Mouse (Mus musculus) hindbrain, embryonic 11.5 days (tissue): ENCODE measurements around the gene Cdkl4. TPM values are rescaled to one million over a fixed set of nuclear protein-coding genes. Genes with fewer than 3 reads are reported as not detected.

Source experiments
- ATAC-seq: fragments of 200-750 bp; cut with Nextera tagmentation; 2 replicates; pipeline ENCODE4 v1.8.0; 2017; ENCODE audit warnings: mild to moderate bottlenecking, moderate TSS enrichment, moderate library complexity; ENCODE audit not compliant: low FRiP score
- DNase-seq: peaks from one replicate; pipeline ENCODE4 v3.0.0-alpha.2; 2015; ENCODE audit warnings: low spot score
- H3K27ac ChIP-seq: fragments of 300-500 bp; sonication (generic); 2 replicates; pipeline ENCODE4 v1.5.1; 2014; ENCODE audit warnings: mild to moderate bottlenecking, low read depth, low read length
- H3K27me3 ChIP-seq: fragments of 300-500 bp; sonication (generic); 2 replicates; pipeline ENCODE4 v1.6.1; 2014; ENCODE audit warnings: mild to moderate bottlenecking, low read length, moderate library complexity, mixed read lengths; ENCODE audit not compliant: control insufficient read depth, insufficient read depth
- H3K36me3 ChIP-seq: fragments of 300-500 bp; sonication (generic); 2 replicates; pipeline ENCODE4 v1.6.1; 2014; ENCODE audit warnings: mild to moderate bottlenecking, low read length, moderate library complexity, mixed read lengths; ENCODE audit not compliant: control insufficient read depth, insufficient read depth
- H3K4me1 ChIP-seq: fragments of 300-500 bp; sonication (generic); replicated peaks from 2 replicates; pipeline ENCODE4 v1.6.1; 2014; ENCODE audit warnings: low read length, mixed read lengths; ENCODE audit not compliant: control insufficient read depth, insufficient read depth
- H3K4me2 ChIP-seq: fragments of 300-500 bp; sonication (generic); replicated peaks from 2 replicates; pipeline ENCODE4 v1.6.1; 2014; ENCODE audit warnings: mild to moderate bottlenecking, low read depth, low read length
- H3K4me3 ChIP-seq: fragments of 300-500 bp; sonication (generic); 2 replicates; pipeline ENCODE4 v1.5.1; 2014; ENCODE audit warnings: low read depth, low read length
- H3K9ac ChIP-seq: fragments of 300-500 bp; sonication (generic); 2 replicates; pipeline ENCODE4 v1.6.1; 2014; ENCODE audit warnings: low read depth, low read length
- H3K9me3 ChIP-seq: fragments of 300-500 bp; sonication (generic); 2 replicates; pipeline ENCODE4 v1.6.1; 2016; ENCODE audit warnings: low read length; ENCODE audit not compliant: control insufficient read depth
- WGBS: fragments of 180-500 bp; shearing (Covaris S2); extraction: QIAGEN DNeasy Blood & Tissue Kit; methylation state at CpG from one replicate; pipeline ENCODE4 v1.1.7; 2014; 5-methylcytosine and 5-hydroxymethylcytosine counted together
- polyA plus RNA-seq: library from polyadenylated mRNA; unstranded; fragments of >200 nt; fragmentation: Nextera tagmentation; extraction: Ambion mirVana; gene quantifications from 2 replicates; pipeline ENCODE4 v1.2.1, GENCODE M21; 2014

Gene Cdkl4
- polyA plus RNA-seq, 1 experiment from 2014 or later: 5.6 TPM

DNA sequence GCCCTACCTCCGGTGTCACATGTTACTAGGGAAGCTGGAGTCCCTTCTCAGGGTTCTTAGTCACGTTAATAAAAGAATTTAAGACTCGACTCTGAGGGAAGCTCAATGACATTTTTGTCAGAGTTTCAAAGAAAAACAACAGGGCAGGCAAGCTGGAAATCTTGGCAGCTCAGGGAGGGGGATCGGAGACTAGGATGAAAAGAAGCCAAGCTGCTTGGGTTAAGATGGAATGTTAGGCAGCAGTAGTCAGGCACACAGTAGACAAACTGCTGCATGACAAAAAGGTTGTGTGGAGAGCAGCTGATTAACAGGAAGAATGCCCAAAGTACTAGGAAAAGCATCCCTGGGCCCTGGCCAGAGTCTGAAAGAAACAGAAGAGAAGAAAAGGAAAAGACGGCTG, 87.4 kb downstream of the Cdkl4 start:
- 70% methylated on average over 5 of the region's 5 CpGs for WGBS
- no peaks in the 10 kb centered on the region for H3K36me3 ChIP-seq
- H3K4me2 ChIP-seq: no peak overlapping the region
- H3K4me1 ChIP-seq: no peaks in the 10 kb centered on the region
- H3K27ac ChIP-seq: no peak overlapping the region
- ATAC-seq (no peak), DNase-seq (no peak)
- H3K9me3 ChIP-seq: no peaks in the 10 kb centered on the region
- no peak overlapping the region for H3K9ac ChIP-seq
- H3K27me3 ChIP-seq: no peaks in the 10 kb centered on the region
- H3K4me3 ChIP-seq: no peak overlapping the region

- no peak for DNase-seq
- WGBS: 87% methylated on average over 3 of the region's 3 CpGs
These were observed 88.7 kb downstream of the Cdkl4 start for GRCm38 (mm10) chr17:80488918-80489317.

DNA sequence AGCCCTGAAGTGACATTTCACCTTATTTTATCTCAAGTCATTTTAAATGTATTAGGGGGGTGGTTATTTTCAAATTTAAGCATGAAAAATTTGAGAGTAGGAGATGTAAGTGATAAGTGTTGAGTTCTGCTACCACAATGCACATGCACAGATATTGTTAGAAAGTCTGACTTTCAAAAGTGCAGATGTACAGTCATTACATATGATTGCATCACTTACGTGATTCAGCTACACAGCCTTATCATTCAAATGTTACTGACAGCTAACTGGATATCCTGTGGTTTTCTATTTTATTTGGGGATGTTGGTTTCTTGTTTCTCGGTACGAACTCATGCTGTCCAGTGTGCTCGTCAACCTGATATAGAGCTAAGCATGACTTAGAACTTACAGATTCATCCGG, 92.5 kb downstream of the Cdkl4 start:
- H3K4me3 ChIP-seq: no peak overlapping the region

More at GRCm38 (mm10) chr17:80488918-80489317, 88.7 kb downstream of the Cdkl4 start:
- Histone ChIP-seq H3K4me2 (no peak overlapping the region), H3K4me1 (no peaks in the 10 kb centered on the region), H3K27me3 (no peaks in the 10 kb centered on the region), H3K4me3 (no peak overlapping the region), H3K9ac (no peak overlapping the region), H3K36me3 (no peaks in the 10 kb centered on the region), H3K9me3 (no peaks in the 10 kb centered on the region), H3K27ac (no peak overlapping the region)
- no peak for ATAC-seq

DNA sequence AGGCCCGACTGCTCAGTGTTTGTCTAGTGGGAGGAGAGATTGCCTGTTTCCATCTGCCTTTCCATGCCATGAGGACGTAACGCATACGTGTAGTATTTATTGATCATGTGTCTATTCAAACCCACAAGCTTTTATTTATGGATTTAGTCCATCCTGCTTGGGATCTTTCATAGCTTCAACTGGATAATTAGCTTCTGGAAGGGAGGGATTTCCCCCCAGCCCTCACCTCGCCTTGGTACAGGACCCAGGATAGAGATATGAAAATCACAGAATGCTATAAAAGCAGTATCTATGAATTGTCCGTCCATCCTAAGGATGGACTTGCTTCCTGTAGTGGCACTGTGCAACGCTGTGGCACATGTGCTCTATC, 96.8 kb downstream of the Cdkl4 start:
- no peak for DNase-seq
- peak overlapping the region; percentile 59 for H3K4me2 ChIP-seq
- H3K36me3 ChIP-seq: no peaks in the 10 kb centered on the region
- H3K27ac ChIP-seq: peak overlapping the region; percentile 96
- H3K9me3 ChIP-seq: no peaks in the 10 kb centered on the region
- peak overlapping the region; percentile 94 for H3K4me3 ChIP-seq
- H3K9ac ChIP-seq: peak overlapping the region; percentile 94
- peaks cover 3% of the 10 kb centered on the region; the same call in 1 of the 2 replicates for H3K4me1 ChIP-seq
- ATAC-seq: no peak
- no peaks in the 10 kb centered on the region for H3K27me3 ChIP-seq
- 40% methylated on average over 7 of the region's 7 CpGs for WGBS

More for the DNA sequence above, 92.5 kb downstream of the Cdkl4 start:
- Histone ChIP-seq H3K9me3 (no peaks in the 10 kb centered on the region), H3K4me2 (no peak overlapping the region), H3K27ac (no peak overlapping the region), H3K4me1 (no peaks in the 10 kb centered on the region), H3K27me3 (no peaks in the 10 kb centered on the region), H3K36me3 (no peaks in the 10 kb centered on the region), H3K9ac (no peak overlapping the region)
- 96% methylated on average over 5 of the region's 5 CpGs for WGBS
- no peak for DNase-seq
- ATAC-seq: no peak

DNA sequence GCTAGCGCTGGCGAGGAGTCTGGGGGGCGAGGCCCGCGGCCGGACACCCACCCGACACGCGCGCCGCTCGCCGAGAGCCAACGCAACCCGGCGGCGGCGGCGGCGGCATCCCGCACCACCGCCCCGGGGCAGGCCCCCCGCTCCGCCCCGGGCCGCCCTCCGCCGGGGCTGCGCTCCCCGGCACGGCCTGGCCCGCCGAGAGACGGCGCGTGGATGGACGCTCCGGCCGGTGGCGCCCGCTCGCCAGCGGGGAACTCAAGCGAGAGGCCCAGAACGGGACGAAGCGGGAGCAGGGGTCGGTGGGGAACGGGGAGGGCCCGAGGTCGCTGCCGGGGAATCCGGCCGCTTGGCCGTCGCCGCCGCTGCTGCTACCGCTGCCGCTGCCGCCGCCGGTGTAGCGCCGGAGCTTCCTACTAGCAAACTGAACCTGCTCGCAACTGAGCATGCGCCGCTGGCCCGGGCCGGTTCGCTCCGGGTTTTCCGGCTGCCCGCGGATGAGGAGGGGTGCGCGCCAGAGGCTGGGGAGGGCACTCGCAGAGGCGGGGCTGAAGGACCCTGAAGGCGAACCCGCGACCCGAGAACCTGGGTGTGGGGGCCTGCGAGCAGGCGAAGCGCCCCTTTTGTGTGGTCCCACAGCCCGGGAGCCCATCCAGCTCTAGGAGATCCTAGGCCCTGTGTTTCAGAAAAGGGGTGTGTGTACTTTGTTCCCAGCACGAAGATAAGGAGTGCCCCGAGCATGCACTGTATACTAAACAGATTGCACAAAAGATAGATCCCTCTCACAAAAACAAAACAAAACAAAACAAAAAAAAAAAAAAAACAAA, 97.4 kb downstream of the Cdkl4 start, which contains the start of gene Sos1:
Gene Sos1, minus strand, starts transcription at position 423 of the 824 bp plus-strand sequence.
- H3K4me1 ChIP-seq: peaks cover 3% of the 10 kb centered on the region; the same call in 1 of the 2 replicates
- WGBS: under 1% methylated on average over 45 of the region's 90 CpGs
- H3K36me3 ChIP-seq: no peaks in the 10 kb centered on the region
- H3K27ac ChIP-seq: peak within 1 kb of the TSS; percentile 96
- H3K4me2 ChIP-seq: peak within 1 kb of the TSS; percentile 59
- ATAC-seq (peak; percentile 84), DNase-seq (peak; percentile 96)
- no peaks in the 10 kb centered on the region for H3K27me3 ChIP-seq
- peak within 1 kb of the TSS; percentile 94 for H3K4me3 ChIP-seq
- peak within 1 kb of the TSS; percentile 94 for H3K9ac ChIP-seq
- H3K9me3 ChIP-seq: no peaks in the 10 kb centered on the region

GRCm38 (mm10) chr17:80479295-80480030, 98.2 kb downstream of the Cdkl4 start:
- H3K9ac ChIP-seq: peak overlapping the region; percentile 94
- peak overlapping the region; percentile 59 for H3K4me2 ChIP-seq
- H3K9me3 ChIP-seq: no peaks in the 10 kb centered on the region
- no peaks in the 10 kb centered on the region for H3K27me3 ChIP-seq
- peak overlapping the region; percentile 94 for H3K4me3 ChIP-seq
- WGBS: under 1% methylated on average over 54 of the region's 71 CpGs
- H3K27ac ChIP-seq: peak overlapping the region; percentile 96
- no peaks in the 10 kb centered on the region for H3K36me3 ChIP-seq
- ATAC-seq (peak; percentile 50), DNase-seq (peak; percentile 68)
- H3K4me1 ChIP-seq: peaks cover 3% of the 10 kb centered on the region; the same call in 1 of the 2 replicates

- no peak overlapping the region for H3K4me3 ChIP-seq
- WGBS: 81% methylated on average over 2 of the region's 2 CpGs
- no peaks in the 10 kb centered on the region for H3K9me3 ChIP-seq
- no peaks in the 10 kb centered on the region for H3K36me3 ChIP-seq
- DNase-seq: no peak
- no peak overlapping the region for H3K9ac ChIP-seq
- H3K4me2 ChIP-seq: no peak overlapping the region
- no peaks in the 10 kb centered on the region for H3K27me3 ChIP-seq
- H3K4me1 ChIP-seq: peaks cover 3% of the 10 kb centered on the region
- no peak overlapping the region for H3K27ac ChIP-seq
- ATAC-seq: no peak
These were observed 99.9 kb downstream of the Cdkl4 start for GRCm38 (mm10) chr17:80477679-80478078.

GRCm38 (mm10) chr17:80476496-80476895, 101.1 kb downstream of the Cdkl4 start:
- Histone ChIP-seq H3K4me2 (no peak overlapping the region), H3K27ac (no peak overlapping the region), H3K4me1 (peaks cover 3% of the 10 kb centered on the region), H3K9ac (no peak overlapping the region), H3K36me3 (no peaks in the 10 kb centered on the region), H3K27me3 (no peaks in the 10 kb centered on the region), H3K4me3 (no peak overlapping the region), H3K9me3 (no peaks in the 10 kb centered on the region)
- DNase-seq (no peak), ATAC-seq (no peak)
- 98% methylated on average over 4 of the region's 4 CpGs for WGBS
